Mouse (Mus musculus) heart, postnatal 0 days (tissue): ENCODE data around the gene Trmt61a.

Source experiments
- CTCF ChIP-seq: IDR thresholded peaks from 2 replicates; pipeline ENCODE4 v1.5.1; 2016; ENCODE audit warnings: antibody characterized with exemption, control low read depth, low read depth
- EP300 ChIP-seq: IDR thresholded peaks from 2 replicates; pipeline ENCODE4 v1.6.1; 2016; ENCODE audit warnings: antibody characterized with exemption, low read depth

GRCm38 (mm10) chr12:111664144-111664634 is 13.7 kb upstream of the Trmt61a start:
- TF ChIP-seq EP300 (no peak), CTCF (no peak)
